10 mouse cellular contexts compared by ENCODE assay signal in the genomic region with DNA sequence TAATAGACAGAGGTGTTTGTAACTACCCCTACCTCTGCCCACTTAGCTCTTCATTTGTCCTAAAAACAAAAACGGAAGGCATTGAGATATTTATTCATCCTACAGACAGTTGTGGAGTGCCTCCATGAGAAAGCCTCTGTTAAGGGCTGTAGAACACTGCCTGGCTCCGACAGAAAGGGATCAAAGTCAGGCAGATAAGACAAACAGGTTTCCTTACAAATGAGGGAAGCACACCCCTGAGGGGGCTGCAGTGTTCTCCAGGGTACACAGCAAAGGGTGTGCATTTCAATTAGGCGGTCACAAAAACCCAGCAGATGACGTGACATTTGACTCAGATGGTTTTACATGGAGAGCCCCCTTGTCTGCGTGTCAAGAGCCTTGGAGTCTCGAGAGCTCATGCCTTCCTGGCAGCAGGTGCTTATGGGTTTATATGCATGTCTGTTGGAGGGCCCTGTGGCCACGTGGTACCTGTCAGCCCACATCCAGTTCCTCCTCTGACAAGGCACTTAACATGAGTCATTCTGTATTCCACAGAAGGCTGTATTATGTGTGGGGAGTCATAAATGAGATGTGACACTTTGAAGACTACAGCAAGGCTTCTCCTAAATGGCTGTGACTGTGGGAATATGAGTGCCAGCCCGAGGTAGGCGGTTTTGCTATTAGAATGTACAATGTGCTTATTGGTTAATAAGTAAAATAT.
DNase-seq lines count a peak whose midpoint lies in the region; ATAC-seq lines count a peak whose summit lies in the region.
"Had no signal": no experiment of that assay in that cellular context is flagged by ENCODE, and none has a peak within 500 bp of the region (broad histone marks: within the 10 kb centered on the region; RNA-seq: fewer than 3 reads in every experiment).

No protein-coding gene starts in this region.

- WGBS in midbrain, embryonic 13.5 days, result 61% methylated on average over 9 of the region's 9 CpGs
- 52% methylated on average over 9 of the region's 9 CpGs for WGBS in midbrain, embryonic 14.5 days
- 61% methylated on average over 9 of the region's 9 CpGs for WGBS in stomach, embryonic 15.5 days

- no peak overlapping the region for H3K4me2 ChIP-seq in midbrain, embryonic 13.5 days (replicated peaks)
- H3K4me2 ChIP-seq in midbrain, embryonic 14.5 days (ENCODE audit: low read length), result no peak overlapping the region
- no peak overlapping the region for H3K4me2 ChIP-seq in stomach, embryonic 15.5 days
- H3K4me2 ChIP-seq: limb, embryonic 15.5 days had no signal

- no peaks in the 10 kb centered on the region for H3K36me3 ChIP-seq in midbrain, embryonic 13.5 days
- H3K36me3 ChIP-seq in midbrain, embryonic 14.5 days (ENCODE audit: control insufficient read depth, insufficient read depth, low read length), result no peaks in the 10 kb centered on the region
- no peaks in the 10 kb centered on the region for H3K36me3 ChIP-seq in stomach, embryonic 15.5 days
- H3K36me3 ChIP-seq: limb, embryonic 15.5 days had no signal

- no peak overlapping the region for H3K4me3 ChIP-seq in midbrain, embryonic 13.5 days (replicated peaks)
- no peak overlapping the region for H3K4me3 ChIP-seq in midbrain, embryonic 14.5 days (replicated peaks; ENCODE audit: low read depth, low read length)
- no peak overlapping the region for H3K4me3 ChIP-seq in stomach, embryonic 15.5 days (replicated peaks)
- H3K4me3 ChIP-seq: limb, embryonic 15.5 days had no signal

- H3K4me1 ChIP-seq in midbrain, embryonic 13.5 days (replicated peaks), result peaks cover 9% of the 10 kb centered on the region; the same call in 1 of the 2 replicates
- H3K4me1 ChIP-seq in midbrain, embryonic 14.5 days (ENCODE audit: control insufficient read depth, insufficient read depth, low read length), result peaks cover 7% of the 10 kb centered on the region
- H3K4me1 ChIP-seq in stomach, embryonic 15.5 days, result peaks cover 12% of the 10 kb centered on the region; the same call in 1 of the 2 replicates

- peak; percentile 90 for DNase-seq in heart, adult 11 months
- no peak for DNase-seq in heart, postnatal 36 days
- no peak for DNase-seq in midbrain, embryonic 14.5 days
- peak; percentile 24 for DNase-seq in kidney, postnatal 14 days
- DNase-seq in urinary bladder, adult 2 months (ENCODE audit: low spot score), result no peak
- DNase-seq: cerebellum, adult 11-12 months had no signal

- H3K9me3 ChIP-seq in midbrain, embryonic 13.5 days, result no peaks in the 10 kb centered on the region
- H3K9me3 ChIP-seq in midbrain, embryonic 14.5 days (ENCODE audit: control insufficient read depth, low read length), result no peaks in the 10 kb centered on the region
- H3K9me3 ChIP-seq in stomach, embryonic 15.5 days, result no peaks in the 10 kb centered on the region
- H3K9me3 ChIP-seq: limb, embryonic 15.5 days had no signal

- H3K27me3 ChIP-seq in midbrain, embryonic 13.5 days, result no peaks in the 10 kb centered on the region
- H3K27me3 ChIP-seq in midbrain, embryonic 14.5 days (ENCODE audit: control insufficient read depth, insufficient read depth, low read length), result no peaks in the 10 kb centered on the region
- H3K27me3 ChIP-seq in stomach, embryonic 15.5 days (replicated peaks), result no peaks in the 10 kb centered on the region
- H3K27me3 ChIP-seq: limb, embryonic 15.5 days had no signal

- ATAC-seq in midbrain, embryonic 13.5 days, result peak; percentile 63
- ATAC-seq in midbrain, embryonic 14.5 days (ENCODE audit: low FRiP score, low TSS enrichment), result no peak
- ATAC-seq in stomach, embryonic 15.5 days (ENCODE audit: insufficient read depth, low FRiP score, low read depth), result peak; percentile 59; the same call in 1 of the 2 replicates
- no peak for ATAC-seq in monocyte, adult 5-6 weeks (replicated peaks; ENCODE audit: insufficient number of reproducible peaks, low FRiP score, low TSS enrichment, poor library complexity, severe bottlenecking)

- no peak overlapping the region for H3K9ac ChIP-seq in midbrain, embryonic 13.5 days (replicated peaks)
- H3K9ac ChIP-seq in midbrain, embryonic 14.5 days (replicated peaks; ENCODE audit: low read length), result no peak overlapping the region
- H3K9ac ChIP-seq in stomach, embryonic 15.5 days, result no peak overlapping the region
- H3K9ac ChIP-seq: limb, embryonic 15.5 days had no signal

- intact Hi-C loops in heart, postnatal 36 days (cut with DNase I), result no loop called here

- 0 out of 2 replicates have a peak overlapping the region, but pooled peaks have one; percentile 11 for H3K27ac ChIP-seq in midbrain, embryonic 13.5 days
- no peak overlapping the region for H3K27ac ChIP-seq in midbrain, embryonic 14.5 days (replicated peaks; ENCODE audit: low read depth, low read length)
- peak overlapping the region; percentile 65 for H3K27ac ChIP-seq in stomach, embryonic 15.5 days
- H3K27ac ChIP-seq: limb, embryonic 15.5 days had no signal

Comparison
In these comparisons a context has a peak if more than half of its experiments do, and no peak if none do; other contexts are left out.
1. DNase-seq: peak in heart, adult 11 months (single experiment) and kidney, postnatal 14 days (single experiment); none in heart, postnatal 36 days (0 of 2), midbrain, embryonic 14.5 days (single experiment) and urinary bladder, adult 2 months (single experiment).
2. ATAC-seq: peak in midbrain, embryonic 13.5 days (single experiment) and stomach, embryonic 15.5 days (single experiment); none in midbrain, embryonic 14.5 days (single experiment) and monocyte, adult 5-6 weeks (single experiment).